Mouse (Mus musculus): ENCODE data around the gene Ccpg1os.

Ccpg1os gene

GRCm38 (mm10) chr9:72985250-72986220 lies at the start of gene Ccpg1os, which contains the start of gene Ccpg1:
Ccpg1os (minus strand) TSS chr9:72985382.
Ccpg1 (plus strand) TSS chr9:72985429.
- peak; percentile 95 to 96 for DNase-seq (ENCODE audit: low spot score in 2 of 2)

GRCm38 (mm10) chr9:73033406-73033805 lies 48.2 kb upstream of the Ccpg1os start:
- DNase-seq (ENCODE audit: low spot score in 2 of 2) = no peak

GRCm38 (mm10) chr9:73031421-73031820 lies 46.2 kb upstream of the Ccpg1os start:
- DNase-seq (ENCODE audit: low spot score in 2 of 2) = no peak

DNA sequence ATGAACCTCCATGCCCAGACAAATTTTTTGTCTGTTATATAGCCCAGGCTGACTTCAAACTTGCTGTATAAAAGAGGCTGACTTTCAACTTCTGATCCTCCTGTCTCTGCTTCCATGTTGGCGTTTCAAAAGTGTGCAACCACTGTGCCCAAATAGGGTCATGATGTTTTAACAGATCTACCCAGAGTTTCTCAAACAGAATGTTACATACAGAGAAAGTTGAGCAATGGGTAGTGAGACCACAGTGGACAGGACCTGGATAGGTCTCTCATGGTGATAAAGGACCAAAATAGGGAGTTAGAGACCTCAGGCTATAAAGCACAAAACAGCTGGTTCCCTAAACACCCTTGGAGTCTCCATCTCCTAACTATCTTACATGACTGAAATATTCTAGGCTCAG lies 45.3 kb upstream of the Ccpg1os start:
- no peak for DNase-seq (ENCODE audit: low spot score in 2 of 2)

DNA sequence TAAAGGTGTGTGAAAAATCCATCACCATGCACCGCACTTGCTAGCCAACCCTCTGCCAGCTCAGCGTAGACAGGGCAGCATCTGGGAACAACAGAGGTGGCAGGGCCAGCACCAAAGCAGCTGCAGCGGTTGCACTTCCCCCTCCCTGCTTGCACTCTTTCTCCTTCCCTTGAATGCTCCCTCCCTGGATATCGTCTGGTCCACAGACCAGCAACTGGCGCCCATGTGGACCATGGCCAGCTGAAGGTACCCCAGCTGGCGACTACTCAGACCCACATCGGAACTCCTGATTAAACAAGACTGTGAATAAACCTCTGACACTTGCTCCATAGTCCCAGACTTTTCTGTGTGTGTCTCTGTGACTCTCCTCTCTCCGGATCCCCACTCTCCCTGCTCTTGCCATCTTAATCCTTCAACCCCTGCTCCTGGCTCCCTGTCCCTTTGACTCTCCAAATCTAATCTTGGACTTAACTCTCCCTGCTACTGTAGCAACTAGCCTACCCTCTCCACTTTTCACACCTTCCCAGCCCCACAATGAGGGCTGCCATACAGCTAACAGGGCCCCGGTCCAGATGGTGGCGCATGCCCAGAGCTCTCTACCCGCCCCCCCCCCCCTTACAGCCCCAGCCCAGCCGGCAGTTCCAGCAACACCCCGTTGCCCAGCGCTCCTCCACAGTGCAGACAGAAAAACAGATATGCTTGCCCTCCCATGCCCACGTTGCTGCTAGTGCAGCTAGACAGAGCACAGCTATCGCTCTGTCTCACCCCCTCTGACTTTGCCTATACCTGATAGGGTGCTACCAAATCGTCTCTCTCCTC lies 40.8 kb upstream of the Ccpg1os start:
- no peak for DNase-seq (ENCODE audit: low spot score in 2 of 2)

DNA sequence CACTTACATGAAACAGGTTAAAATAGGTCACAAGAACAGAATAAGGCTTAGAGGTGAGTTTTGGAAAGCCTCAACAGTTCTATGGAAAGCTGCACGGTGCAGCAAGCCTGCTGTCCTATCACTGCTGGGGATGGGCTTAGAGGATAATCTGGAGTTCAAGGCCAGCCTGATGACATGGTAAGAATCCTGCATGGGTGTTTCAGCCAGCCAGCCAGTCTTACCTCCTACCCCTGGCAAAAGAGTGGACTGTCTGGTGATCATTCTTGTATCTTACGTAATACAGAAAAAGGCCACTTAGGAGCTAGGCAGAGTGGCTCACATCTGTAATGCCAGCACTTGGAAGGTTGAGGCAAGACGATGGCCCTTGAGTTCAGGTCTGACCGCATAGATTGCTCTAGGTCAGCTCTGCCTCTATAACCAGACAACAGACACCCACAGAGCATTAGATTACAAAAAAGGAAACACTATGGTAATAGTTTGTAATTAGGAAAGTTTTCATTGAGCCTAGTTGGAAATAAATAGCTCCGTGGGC lies 35.5 kb upstream of the Ccpg1os start:
- no peak for DNase-seq (ENCODE audit: low spot score in 2 of 2)

DNA sequence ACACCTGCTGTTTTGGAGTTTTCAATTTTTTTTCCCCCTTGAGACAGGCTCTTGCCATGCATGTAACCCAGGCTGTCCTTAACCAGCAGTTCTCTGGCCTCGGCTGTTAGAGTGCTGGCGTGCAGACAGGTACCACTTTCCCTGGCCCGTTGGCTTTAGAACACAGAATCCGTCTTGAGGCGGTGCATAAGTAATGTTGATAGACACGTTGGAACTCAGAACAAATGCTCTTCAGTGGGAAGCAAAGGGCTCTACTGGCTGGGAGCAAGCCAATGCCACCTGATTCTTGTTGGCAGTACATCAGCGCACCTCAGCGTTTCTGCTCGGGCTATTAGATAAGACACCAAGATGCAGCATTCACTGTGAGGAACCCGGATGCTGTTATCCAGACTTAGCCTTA lies 34.7 kb upstream of the Ccpg1os start:
- no peak for DNase-seq (ENCODE audit: low spot score in 2 of 2)

- DNase-seq (ENCODE audit: low spot score in 2 of 2) = no peak
Observed at GRCm38 (mm10) chr9:73014724-73015123, 29.5 kb upstream of the Ccpg1os start.

DNA sequence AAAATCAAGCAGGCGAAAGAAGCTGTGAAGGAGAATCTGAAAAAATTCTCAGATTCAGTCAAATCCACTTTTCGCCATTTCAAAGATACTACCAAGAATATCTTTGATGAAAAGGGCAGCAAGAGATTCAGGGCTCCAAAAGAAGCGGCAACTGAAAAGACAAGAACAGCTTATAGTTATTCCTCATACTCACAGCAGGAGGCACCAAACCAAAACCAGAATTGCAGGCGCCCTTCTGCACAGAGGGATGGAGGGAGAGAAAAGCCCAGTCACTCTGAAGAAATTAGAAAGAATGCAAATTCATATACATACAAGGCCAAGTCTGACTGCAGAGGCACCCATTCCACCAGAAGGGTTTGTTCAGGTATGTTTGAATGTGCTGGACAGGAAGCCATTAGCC lies 27.4 kb upstream of the Ccpg1os start:
- no peak for DNase-seq (ENCODE audit: low spot score in 2 of 2)

GRCm38 (mm10) chr9:73008384-73008783 lies 23.2 kb upstream of the Ccpg1os start:
- DNase-seq (ENCODE audit: low spot score in 2 of 2) = no peak

GRCm38 (mm10) chr9:73006175-73006574 lies 21.0 kb upstream of the Ccpg1os start:
- no peak for DNase-seq (ENCODE audit: low spot score in 2 of 2)

- no peak for DNase-seq (ENCODE audit: low spot score in 2 of 2)
Observed at GRCm38 (mm10) chr9:73005106-73005505, 19.9 kb upstream of the Ccpg1os start.

- DNase-seq (ENCODE audit: low spot score in 2 of 2) = no peak
Observed at GRCm38 (mm10) chr9:73004076-73004475, 18.9 kb upstream of the Ccpg1os start.

DNA sequence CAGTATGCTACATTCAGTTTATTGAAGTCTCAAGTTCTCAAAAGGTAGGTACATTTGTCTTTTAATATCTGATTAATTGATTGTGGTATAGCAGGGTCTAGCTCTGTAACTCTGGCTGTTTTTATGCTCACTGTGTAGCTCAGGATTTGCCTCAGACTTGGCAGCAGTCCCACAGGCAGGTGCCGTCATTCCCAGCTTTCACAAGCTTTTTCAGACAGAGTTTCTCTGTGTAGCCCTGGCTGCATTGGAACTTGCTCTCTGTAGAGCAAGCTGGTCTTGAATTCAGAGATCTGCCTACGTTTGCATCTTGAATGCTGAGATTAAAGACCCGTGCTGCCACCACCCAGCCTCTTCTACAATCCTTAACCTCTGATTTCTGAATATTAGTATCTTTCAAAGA lies 17.0 kb upstream of the Ccpg1os start:
- no peak for DNase-seq (ENCODE audit: low spot score in 2 of 2)

DNA sequence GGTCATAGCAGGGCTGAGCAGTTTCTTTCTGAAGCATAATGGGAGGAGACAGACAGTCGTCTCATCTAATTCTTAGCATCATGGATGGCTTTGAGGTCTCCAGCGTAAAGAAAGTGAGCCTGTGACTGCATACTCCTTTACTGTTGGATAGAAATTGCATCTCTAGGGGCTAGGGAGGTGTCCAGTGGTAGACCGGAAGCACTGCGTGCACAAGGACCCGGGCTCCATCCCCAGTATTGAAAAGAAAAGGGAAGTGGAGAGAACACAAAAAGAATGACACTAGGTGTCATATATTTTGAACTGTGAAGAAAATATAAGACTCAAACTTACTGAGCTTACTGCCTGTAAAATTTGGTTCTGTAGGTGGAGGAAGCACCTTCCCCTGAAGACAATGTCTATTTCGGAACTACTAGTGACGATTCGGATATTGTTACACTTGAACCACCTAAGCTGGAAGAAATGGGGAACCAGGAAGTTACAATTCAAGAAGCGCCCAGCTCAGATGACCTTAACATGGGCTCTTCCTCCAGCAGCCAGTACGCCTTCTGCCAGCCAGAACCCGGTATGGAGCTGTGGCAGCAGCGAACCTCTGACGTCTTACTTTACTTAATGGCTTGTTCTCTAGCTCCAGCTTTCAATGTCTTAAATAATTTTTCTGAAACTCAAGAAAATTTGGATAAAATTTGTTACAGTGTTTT lies 16.3 kb upstream of the Ccpg1os start:
- no peak for DNase-seq (ENCODE audit: low spot score in 2 of 2)

DNA sequence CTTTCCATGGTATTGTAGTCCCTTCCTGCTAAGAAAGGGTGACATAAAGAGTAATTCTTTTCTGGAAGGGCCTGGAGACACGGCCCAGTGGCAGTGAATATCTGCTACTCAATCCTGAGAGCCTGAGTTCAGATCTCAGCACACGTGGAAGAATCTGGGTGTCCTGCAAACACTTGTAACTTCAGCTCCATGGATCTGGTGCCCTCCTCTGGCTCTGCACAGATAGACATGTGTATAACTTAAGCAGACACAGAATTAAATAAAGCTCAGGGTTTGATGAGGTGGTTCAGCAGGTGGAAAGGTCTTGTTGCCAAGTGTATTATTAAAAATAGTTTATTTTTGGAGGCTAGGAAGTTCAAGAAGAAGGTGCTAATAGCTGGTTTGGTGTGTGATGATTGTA lies 15.3 kb upstream of the Ccpg1os start:
- DNase-seq (ENCODE audit: low spot score in 2 of 2) = no peak

DNA sequence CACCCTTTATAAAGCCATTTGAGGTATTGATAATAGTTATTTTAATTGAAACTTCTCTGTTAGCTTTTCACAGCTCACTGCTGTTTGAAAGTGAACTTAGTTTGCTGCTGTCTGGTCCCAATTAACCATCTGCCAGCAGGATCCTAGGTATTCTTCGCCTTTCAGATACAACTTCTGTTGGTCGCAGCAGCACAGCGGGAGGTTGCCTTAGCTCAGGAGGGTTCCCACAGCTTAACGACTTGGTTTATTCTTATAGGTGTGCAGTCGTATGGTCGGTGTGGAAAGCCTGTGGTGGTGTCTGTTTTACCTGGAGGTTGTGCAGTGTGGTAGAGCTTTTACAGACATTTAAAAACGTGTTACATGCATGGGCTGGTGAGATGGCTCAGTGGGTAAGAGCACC lies 11.6 kb upstream of the Ccpg1os start:
- no peak for DNase-seq (ENCODE audit: low spot score in 2 of 2)

- DNase-seq (ENCODE audit: low spot score in 2 of 2) = no peak
Observed at GRCm38 (mm10) chr9:72996167-72996566, 11.0 kb upstream of the Ccpg1os start.

GRCm38 (mm10) chr9:72992576-72992975 lies 7.4 kb upstream of the Ccpg1os start:
- no peak for DNase-seq (ENCODE audit: low spot score in 2 of 2)

- no peak for DNase-seq (ENCODE audit: low spot score in 2 of 2)
Observed at GRCm38 (mm10) chr9:72991420-72991819, 6.2 kb upstream of the Ccpg1os start.

- no peak for DNase-seq (ENCODE audit: low spot score in 2 of 2)
Observed at GRCm38 (mm10) chr9:72988706-72989105, 3.5 kb upstream of the Ccpg1os start.

- no peak for DNase-seq (ENCODE audit: low spot score in 2 of 2)
Observed at GRCm38 (mm10) chr9:72987703-72988102, 2.5 kb upstream of the Ccpg1os start.
